Mouse (Mus musculus) C2C12 (cell line): ENCODE measurements around the gene Pemt. TPM values are rescaled to one million over a fixed set of nuclear protein-coding genes. Genes with fewer than 3 reads are reported as not detected.

Source experiments
- H3K27me3 ChIP-seq: one replicate; pipeline ENCODE4 v1.6.1; 2011; ENCODE audit not compliant: control insufficient read depth, insufficient read depth, insufficient read length
- H3K36me3 ChIP-seq: one replicate; pipeline ENCODE4 v1.6.1; 2011; ENCODE audit not compliant: control insufficient read depth, insufficient read depth
- H3K4me3 ChIP-seq: one replicate; pipeline ENCODE4 v1.5.1; 2011; ENCODE audit warnings: mild to moderate bottlenecking, control low read depth; ENCODE audit not compliant: poor library complexity, insufficient read depth, severe bottlenecking
- H3K79me2 ChIP-seq: one replicate; pipeline ENCODE4 v1.6.1; 2011; ENCODE audit not compliant: control insufficient read depth, insufficient read depth
- H3K79me3 ChIP-seq: one replicate; pipeline ENCODE4 v1.6.1; 2011; ENCODE audit warnings: low read depth, control low read depth
- H3ac ChIP-seq: one replicate; pipeline ENCODE3; 2011; ENCODE audit warnings: low read depth; ENCODE audit not compliant: control insufficient read depth, insufficient read length
- CEBPB ChIP-seq: IDR thresholded peaks from one replicate; pipeline ENCODE4 v1.6.1; 2011; ENCODE audit warnings: low read depth, mild to moderate bottlenecking, control low read depth, moderate library complexity
- CTCF ChIP-seq: IDR thresholded peaks from one replicate; pipeline ENCODE4 v1.5.1; 2011; ENCODE audit not compliant: control insufficient read depth, insufficient read depth, insufficient read length
- FOSL1 ChIP-seq: IDR thresholded peaks from one replicate; pipeline ENCODE4 v1.8.0; 2011; ENCODE audit warnings: mild to moderate bottlenecking, low read length; ENCODE audit not compliant: poor library complexity, insufficient read depth, severe bottlenecking
- MAX ChIP-seq: IDR thresholded peaks from one replicate; pipeline ENCODE4 v1.6.1; 2011; ENCODE audit warnings: mild to moderate bottlenecking, control low read depth
- MYOD1 ChIP-seq: IDR thresholded peaks from one replicate; pipeline ENCODE4 v1.6.1; 2011; ENCODE audit warnings: low read depth; ENCODE audit not compliant: control insufficient read depth, insufficient read length
- MYOG ChIP-seq: IDR thresholded peaks from one replicate; pipeline ENCODE4 v1.6.1; 2011; ENCODE audit not compliant: control insufficient read depth, insufficient read length; ENCODE audit errors: extremely low read depth
- USF1 ChIP-seq: IDR thresholded peaks from one replicate; pipeline ENCODE4 v1.6.1; 2011; ENCODE audit warnings: low read depth, mild to moderate bottlenecking, control low read depth, moderate library complexity
- polyA plus RNA-seq: library from polyadenylated mRNA; unstranded; fragments of >200 nt; fragmentation: generic; extraction: Trizol; gene quantifications from one replicate; pipeline ENCODE4 v1.2.1, GENCODE M21; 2012; ENCODE audit warnings: missing spikeins

Gene Pemt
- polyA plus RNA-seq, 1 experiment, result 16.7 TPM

GRCm38 (mm10) chr11:59933943-59934342 is 112.3 kb downstream of the Pemt start:
- peaks cover 68% of the 10 kb centered on the region for H3K27me3 ChIP-seq
- no peak overlapping the region for H3ac ChIP-seq
- H3K36me3 ChIP-seq, result no peaks in the 10 kb centered on the region
- H3K79me2 ChIP-seq, result no peaks in the 10 kb centered on the region
- no peaks in the 10 kb centered on the region for H3K79me3 ChIP-seq
- no peak for TF ChIP-seq MAX
- no peak for TF ChIP-seq MYOD1
- no peak for TF ChIP-seq FOSL1
- TF ChIP-seq CTCF, result no peak
- no peak overlapping the region for H3K4me3 ChIP-seq

GRCm38 (mm10) chr11:59932560-59933337 is 113.5 kb downstream of the Pemt start:
- no peaks in the 10 kb centered on the region for H3K79me2 ChIP-seq
- no peaks in the 10 kb centered on the region for H3K36me3 ChIP-seq
- no peak overlapping the region for H3ac ChIP-seq
- H3K27me3 ChIP-seq, result peaks cover 59% of the 10 kb centered on the region
- no peak for TF ChIP-seq MYOG
- TF ChIP-seq CTCF, result no peak
- no peak for TF ChIP-seq MYOD1
- no peak for TF ChIP-seq FOSL1
- no peak for TF ChIP-seq MAX
- no peak for TF ChIP-seq CEBPB
- no peak for TF ChIP-seq USF1
- no peak overlapping the region for H3K4me3 ChIP-seq
- no peaks in the 10 kb centered on the region for H3K79me3 ChIP-seq

GRCm38 (mm10) chr11:59930031-59930430 is 116.3 kb downstream of the Pemt start:
- Histone ChIP-seq H3K27me3 (peaks cover 53% of the 10 kb centered on the region), H3K79me2 (no peaks in the 10 kb centered on the region), H3K79me3 (no peaks in the 10 kb centered on the region), H3ac (no peak overlapping the region), H3K36me3 (no peaks in the 10 kb centered on the region), H3K4me3 (no peak overlapping the region)
- TF ChIP-seq CTCF (no peak), USF1 (no peak), MYOG (no peak), CEBPB (no peak), MYOD1 (no peak), MAX (no peak), FOSL1 (no peak)

GRCm38 (mm10) chr11:59921265-59921664 is 125.0 kb downstream of the Pemt start:
- Histone ChIP-seq H3K4me3 (no peak overlapping the region), H3K27me3 (peaks cover 13% of the 10 kb centered on the region), H3K79me3 (no peaks in the 10 kb centered on the region), H3K36me3 (no peaks in the 10 kb centered on the region), H3K79me2 (no peaks in the 10 kb centered on the region), H3ac (no peak overlapping the region)
- TF ChIP-seq MYOD1, result no peak
- no peak for TF ChIP-seq MYOG
- no peak for TF ChIP-seq FOSL1

Other genes with a start within 250 kb of the Pemt start
- 20.7 TPM for gene Flcn, start 236.5 kb downstream of the Pemt start, polyA plus RNA-seq
- 19.4 TPM for gene Nt5m, start 207.0 kb downstream of the Pemt start, polyA plus RNA-seq
- gene Cops3, start 206.7 kb downstream of the Pemt start, polyA plus RNA-seq, result 69.0 TPM
- 38.9 TPM for gene Med9, start 98.3 kb downstream of the Pemt start, polyA plus RNA-seq
- gene Rasd1, start 81.5 kb downstream of the Pemt start, polyA plus RNA-seq, result 0.16 TPM
- 24.9 TPM for gene Rai1, start 58.5 kb upstream of the Pemt start, polyA plus RNA-seq
- 64.1 TPM for gene Srebf1, start 176.1 kb upstream of the Pemt start, polyA plus RNA-seq